Mouse (Mus musculus) forebrain, embryonic 12.5 days (tissue): ENCODE results near the gene Col4a4. TPM values are rescaled to one million over a fixed set of nuclear protein-coding genes. Genes with fewer than 3 reads are reported as not detected.

Experiments
- ATAC-seq: fragments of 200-750 bp; cut with Nextera tagmentation; 2 replicates; pipeline ENCODE4 v1.8.0; 2017; ENCODE audit warnings: moderate TSS enrichment; ENCODE audit not compliant: low FRiP score
- H3K27ac ChIP-seq: fragments of 300-500 bp; sonication (generic); 2 replicates; pipeline ENCODE4 v1.5.1; 2016; ENCODE audit warnings: mild to moderate bottlenecking
- H3K27me3 ChIP-seq: fragments of 300-500 bp; sonication (generic); 2 replicates; pipeline ENCODE4 v1.6.1; 2016; ENCODE audit warnings: mild to moderate bottlenecking
- H3K36me3 ChIP-seq: fragments of 300-500 bp; sonication (generic); replicated peaks from 2 replicates; pipeline ENCODE4 v1.6.1; 2016; ENCODE audit warnings: mild to moderate bottlenecking
- H3K4me1 ChIP-seq: fragments of 300-500 bp; sonication (generic); 2 replicates; pipeline ENCODE4 v1.6.1; 2016
- H3K4me2 ChIP-seq: fragments of 300-500 bp; sonication (generic); 2 replicates; pipeline ENCODE4 v1.6.1; 2016; ENCODE audit warnings: mild to moderate bottlenecking, moderate library complexity
- H3K4me3 ChIP-seq: fragments of 300-500 bp; sonication (generic); replicated peaks from 2 replicates; pipeline ENCODE4 v1.5.1; 2016; ENCODE audit warnings: mild to moderate bottlenecking
- H3K9ac ChIP-seq: fragments of 300-500 bp; sonication (generic); 2 replicates; pipeline ENCODE4 v1.6.1; 2016; ENCODE audit warnings: mild to moderate bottlenecking
- H3K9me3 ChIP-seq: fragments of 300-500 bp; sonication (generic); 2 replicates; pipeline ENCODE4 v1.6.1; 2016
- WGBS: fragments of 180-500 bp; shearing (Covaris S2); methylation state at CpG from one replicate; pipeline ENCODE4 v1.1.7; 2016; 5-methylcytosine and 5-hydroxymethylcytosine counted together
- polyA plus RNA-seq: library from polyadenylated mRNA; unstranded; fragments of >200 nt; fragmentation: Nextera tagmentation; extraction: Ambion mirVana; gene quantifications from 2 replicates; pipeline ENCODE4 v1.2.1, GENCODE M21; 2016

The Col4a4 gene
- polyA plus RNA-seq, 1 experiment from 2014 or later = 0.17 TPM

- 67% methylated on average over 15 of the region's 15 CpGs for WGBS
- H3K27me3 ChIP-seq = no peaks in the 10 kb centered on the region
- H3K4me2 ChIP-seq = no peak overlapping the region
- peaks cover 4% of the 10 kb centered on the region for H3K4me1 ChIP-seq
- no peak overlapping the region for H3K27ac ChIP-seq
- H3K36me3 ChIP-seq = no peaks in the 10 kb centered on the region
- peak; percentile 75 for ATAC-seq
- no peaks in the 10 kb centered on the region for H3K9me3 ChIP-seq
- no peak overlapping the region for H3K9ac ChIP-seq
- no peak overlapping the region for H3K4me3 ChIP-seq
Observed at GRCm38 (mm10) chr1:82432919-82433648, 153.6 kb downstream of the Col4a4 start.

GRCm38 (mm10) chr1:82429061-82429460, 157.6 kb downstream of the Col4a4 start:
- no peaks in the 10 kb centered on the region for H3K36me3 ChIP-seq
- peak; percentile 45; the same call in 1 of the 2 replicates for ATAC-seq
- no peak overlapping the region for H3K4me3 ChIP-seq
- no peak overlapping the region for H3K27ac ChIP-seq
- peaks cover 4% of the 10 kb centered on the region for H3K4me1 ChIP-seq
- H3K4me2 ChIP-seq = no peak overlapping the region
- WGBS = 56% methylated on average over 1 of the region's 1 CpGs
- H3K9me3 ChIP-seq = no peaks in the 10 kb centered on the region
- no peak overlapping the region for H3K9ac ChIP-seq
- no peaks in the 10 kb centered on the region for H3K27me3 ChIP-seq

- Histone ChIP-seq H3K4me3 (no peak overlapping the region), H3K27ac (no peak overlapping the region), H3K36me3 (no peaks in the 10 kb centered on the region), H3K27me3 (no peaks in the 10 kb centered on the region), H3K9ac (no peak overlapping the region), H3K4me2 (no peak overlapping the region), H3K4me1 (no peaks in the 10 kb centered on the region; the same call in 1 of the 2 replicates), H3K9me3 (no peaks in the 10 kb centered on the region)
- WGBS = 95% methylated on average over 5 of the region's 5 CpGs
- no peak for ATAC-seq
Observed at GRCm38 (mm10) chr1:82427729-82428128, 158.9 kb downstream of the Col4a4 start.

- Histone ChIP-seq H3K4me1 (peaks cover 14% of the 10 kb centered on the region), H3K4me3 (no peak overlapping the region), H3K4me2 (no peak overlapping the region), H3K9me3 (no peaks in the 10 kb centered on the region), H3K36me3 (no peaks in the 10 kb centered on the region), H3K27me3 (no peaks in the 10 kb centered on the region), H3K27ac (no peak overlapping the region), H3K9ac (no peak overlapping the region)
- ATAC-seq = no peak
- WGBS = 81% methylated on average over 4 of the region's 4 CpGs
Observed at GRCm38 (mm10) chr1:82415641-82416040, 171.0 kb downstream of the Col4a4 start.

- H3K27ac ChIP-seq = no peak overlapping the region
- no peak overlapping the region for H3K9ac ChIP-seq
- H3K4me3 ChIP-seq = no peak overlapping the region
- no peak overlapping the region for H3K4me2 ChIP-seq
- H3K27me3 ChIP-seq = no peaks in the 10 kb centered on the region
- WGBS = 97% methylated on average over 3 of the region's 3 CpGs
- peaks cover 14% of the 10 kb centered on the region for H3K4me1 ChIP-seq
- no peak for ATAC-seq
- no peaks in the 10 kb centered on the region for H3K9me3 ChIP-seq
- H3K36me3 ChIP-seq = no peaks in the 10 kb centered on the region
Observed at GRCm38 (mm10) chr1:82414434-82415045, 172.1 kb downstream of the Col4a4 start.

GRCm38 (mm10) chr1:82412085-82412484, 174.6 kb downstream of the Col4a4 start:
- WGBS = 80% methylated on average over 4 of the region's 4 CpGs
- Histone ChIP-seq H3K27ac (no peak overlapping the region), H3K36me3 (no peaks in the 10 kb centered on the region)

GRCm38 (mm10) chr1:82411521-82411920, 175.1 kb downstream of the Col4a4 start:
- H3K9ac ChIP-seq = no peak overlapping the region
- no peak overlapping the region for H3K4me3 ChIP-seq
- H3K27ac ChIP-seq = no peak overlapping the region
- 82% methylated on average over 5 of the region's 5 CpGs for WGBS
- peak; percentile 33; the same call in 1 of the 2 replicates for ATAC-seq
- H3K36me3 ChIP-seq = no peaks in the 10 kb centered on the region
- H3K4me1 ChIP-seq = peaks cover 10% of the 10 kb centered on the region; the same call in 1 of the 2 replicates
- H3K4me2 ChIP-seq = no peak overlapping the region
- H3K9me3 ChIP-seq = no peaks in the 10 kb centered on the region
- no peaks in the 10 kb centered on the region for H3K27me3 ChIP-seq

More at GRCm38 (mm10) chr1:82412085-82412484, 174.6 kb downstream of the Col4a4 start:
- ATAC-seq = no peak
- Histone ChIP-seq H3K4me2 (no peak overlapping the region), H3K4me1 (peaks cover 13% of the 10 kb centered on the region), H3K27me3 (no peaks in the 10 kb centered on the region), H3K4me3 (no peak overlapping the region), H3K9ac (no peak overlapping the region), H3K9me3 (no peaks in the 10 kb centered on the region)

- Histone ChIP-seq H3K9me3 (no peaks in the 10 kb centered on the region), H3K27me3 (no peaks in the 10 kb centered on the region), H3K4me2 (no peak overlapping the region), H3K36me3 (no peaks in the 10 kb centered on the region), H3K27ac (no peak overlapping the region), H3K4me3 (no peak overlapping the region), H3K9ac (no peak overlapping the region), H3K4me1 (peaks cover 10% of the 10 kb centered on the region; the same call in 1 of the 2 replicates)
- 78% methylated on average over 3 of the region's 3 CpGs for WGBS
- ATAC-seq = no peak
Observed at GRCm38 (mm10) chr1:82410548-82410947, 176.1 kb downstream of the Col4a4 start.

GRCm38 (mm10) chr1:82409271-82409670, 177.4 kb downstream of the Col4a4 start:
- no peak overlapping the region for H3K4me2 ChIP-seq
- H3K9ac ChIP-seq = no peak overlapping the region
- H3K27ac ChIP-seq = no peak overlapping the region
- no peaks in the 10 kb centered on the region for H3K36me3 ChIP-seq
- 93% methylated on average over 9 of the region's 9 CpGs for WGBS
- no peaks in the 10 kb centered on the region for H3K27me3 ChIP-seq
- peaks cover 10% of the 10 kb centered on the region; the same call in 1 of the 2 replicates for H3K4me1 ChIP-seq
- no peaks in the 10 kb centered on the region for H3K9me3 ChIP-seq
- H3K4me3 ChIP-seq = no peak overlapping the region
- ATAC-seq = no peak

GRCm38 (mm10) chr1:82407786-82408185, 178.9 kb downstream of the Col4a4 start:
- H3K27ac ChIP-seq = 0 out of 2 replicates have a peak overlapping the region, but pooled peaks have one; percentile 36
- H3K4me1 ChIP-seq = peaks cover 10% of the 10 kb centered on the region; the same call in 1 of the 2 replicates
- H3K9ac ChIP-seq = no peak overlapping the region
- WGBS = 65% methylated on average over 3 of the region's 3 CpGs
- H3K4me2 ChIP-seq = no peak overlapping the region
- ATAC-seq = no peak
- no peaks in the 10 kb centered on the region for H3K27me3 ChIP-seq
- no peaks in the 10 kb centered on the region for H3K9me3 ChIP-seq
- H3K4me3 ChIP-seq = no peak overlapping the region
- no peaks in the 10 kb centered on the region for H3K36me3 ChIP-seq
